Mouse (Mus musculus): ENCODE measurements at regions not wholly inside any gene's neighbourhood (a gene's known extent, or its start where the extent isn't known, plus 50 kb on each side); places are given as distances from the start of the nearest gene placed in this dataset.

DNA sequence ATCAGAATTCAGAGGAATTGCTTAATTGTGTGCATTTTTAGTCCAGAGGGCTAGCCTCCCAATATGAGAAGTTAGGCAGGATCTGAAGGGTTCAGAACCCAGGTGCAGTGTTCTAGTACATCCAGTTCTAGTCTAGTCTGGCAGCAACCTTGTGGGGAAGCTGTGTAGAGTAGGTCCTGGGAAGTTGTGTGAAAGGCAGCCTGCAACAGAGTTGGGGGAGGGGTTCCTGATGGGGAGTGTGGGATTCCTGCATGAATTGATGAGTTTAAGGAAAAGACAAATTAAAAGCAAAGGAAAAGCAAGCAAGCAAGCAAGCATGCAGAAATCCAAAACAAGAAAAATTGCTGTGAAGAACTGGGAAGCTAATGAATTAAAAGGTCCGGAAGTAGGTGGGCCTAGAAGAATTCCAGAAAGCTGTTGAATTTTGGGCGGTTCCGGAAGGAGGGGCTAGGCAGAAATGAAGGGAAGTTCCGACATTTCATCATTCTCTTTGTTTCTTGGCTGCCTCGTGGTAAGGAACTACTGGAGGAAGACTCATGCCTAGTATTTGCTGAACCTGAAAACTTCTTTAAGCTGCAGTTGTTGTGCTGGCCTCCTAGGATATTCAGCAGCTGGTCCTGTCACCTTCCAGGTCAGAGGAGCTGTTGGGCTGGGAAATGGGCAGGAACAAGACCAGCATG is 95.0 kb upstream of the Tnfrsf8 start:
- no peak for TF ChIP-seq TCF12 (IDR thresholded peaks at IDR 0.05; ENCODE audit: low read depth, low read length)
- no peak for TF ChIP-seq MYC (IDR thresholded peaks at IDR 0.05; ENCODE audit: low read depth, low read length)
- TF ChIP-seq ZMIZ1 (IDR thresholded peaks at IDR 0.05; ENCODE audit: low read depth, low read length), result no peak
- no peak for TF ChIP-seq MXI1 (IDR thresholded peaks at IDR 0.05; ENCODE audit: low read depth, low read length)
- TF ChIP-seq EP300 (IDR thresholded peaks at IDR 0.05; ENCODE audit: low read length), result no peak
- TF ChIP-seq POLR2A (IDR thresholded peaks at IDR 0.05; ENCODE audit: low read depth, low read length), result no peak
- TF ChIP-seq MAX (IDR thresholded peaks at IDR 0.05; ENCODE audit: low read length), result no peak
- no peak for TF ChIP-seq USF2 (conservative IDR thresholded peaks at IDR 0.05; ENCODE audit: low read depth, low read length)
- TF ChIP-seq CTCF (conservative IDR thresholded peaks at IDR 0.05 in 1 of 2, IDR thresholded peaks at IDR 0.05 in 1 of 2; ENCODE audit: low read depth in 2 of 2, low read length in 2 of 2), result no peak
- no peak for TF ChIP-seq TBP (conservative IDR thresholded peaks at IDR 0.05; ENCODE audit: low read depth, low read length)
- no peak for TF ChIP-seq E2F4 (IDR thresholded peaks at IDR 0.05; ENCODE audit: insufficient replicate concordance, low read depth, low read length)
- TF ChIP-seq MAZ (IDR thresholded peaks at IDR 0.05; ENCODE audit: low read depth, low read length), result no peak
- no peak for TF ChIP-seq SIN3A (IDR thresholded peaks at IDR 0.05; ENCODE audit: low read length)
